Mouse (Mus musculus): Measurements from ENCODE around the gene Adprhl1.
A peak's percentile ranks its signal among the peaks of the same experiment; 100 is the strongest.

Gene Adprhl1

GRCm38 (mm10) chr8:13254019-13254418 is at the start of gene Adprhl1:
Gene Adprhl1 (minus strand): TSS chr8:13254162.
- peak; percentile 71 for DNase-seq

GRCm38 (mm10) chr8:13301036-13301435 is 47.1 kb upstream of the Adprhl1 start:
- no peak for DNase-seq

- no peak for DNase-seq
Measured at GRCm38 (mm10) chr8:13299571-13299970, 45.6 kb upstream of the Adprhl1 start.

- DNase-seq, result no peak
Measured at GRCm38 (mm10) chr8:13293677-13294470, 39.9 kb upstream of the Adprhl1 start.

GRCm38 (mm10) chr8:13292364-13292763 is 38.4 kb upstream of the Adprhl1 start:
- DNase-seq, result peak; percentile 77

GRCm38 (mm10) chr8:13288646-13289045 is 34.7 kb upstream of the Adprhl1 start:
- DNase-seq, result no peak

- DNase-seq, result peak; percentile 97
Measured at GRCm38 (mm10) chr8:13287692-13288623, 34.0 kb upstream of the Adprhl1 start, which contains the start of the genes Dcun1d2 and Tmco3. Gene Dcun1d2 (minus strand): TSS chr8:13288131. Gene Tmco3 (plus strand): TSS chr8:13288190.

- DNase-seq, result peak; percentile 84
Measured at GRCm38 (mm10) chr8:13287304-13287691, 33.3 kb upstream of the Adprhl1 start.

GRCm38 (mm10) chr8:13283200-13283599 is 29.2 kb upstream of the Adprhl1 start:
- DNase-seq, result no peak

GRCm38 (mm10) chr8:13276941-13277447 is 23.0 kb upstream of the Adprhl1 start:
- DNase-seq, result no peak

- DNase-seq, result no peak
Measured at GRCm38 (mm10) chr8:13272834-13273233, 18.9 kb upstream of the Adprhl1 start.

- DNase-seq, result no peak
Measured at GRCm38 (mm10) chr8:13267566-13267965, 13.6 kb upstream of the Adprhl1 start.

- no peak for DNase-seq
Measured at GRCm38 (mm10) chr8:13263376-13263775, 9.4 kb upstream of the Adprhl1 start.

- DNase-seq, result no peak
Measured at GRCm38 (mm10) chr8:13253413-13253812, 549 bp downstream of the Adprhl1 start.

GRCm38 (mm10) chr8:13252837-13253236 is 1.1 kb downstream of the Adprhl1 start:
- no peak for DNase-seq

- no peak for DNase-seq
Measured at GRCm38 (mm10) chr8:13244343-13244880, 9.6 kb downstream of the Adprhl1 start.

- DNase-seq, result no peak
Measured at GRCm38 (mm10) chr8:13242985-13243870, 10.7 kb downstream of the Adprhl1 start.

- DNase-seq, result no peak
Measured at GRCm38 (mm10) chr8:13240691-13241090, 13.3 kb downstream of the Adprhl1 start.

GRCm38 (mm10) chr8:13240055-13240454 is 13.9 kb downstream of the Adprhl1 start:
- no peak for DNase-seq

GRCm38 (mm10) chr8:13234803-13235202 is 19.2 kb downstream of the Adprhl1 start:
- DNase-seq, result no peak

- no peak for DNase-seq
Measured at GRCm38 (mm10) chr8:13230471-13230870, 23.5 kb downstream of the Adprhl1 start.

GRCm38 (mm10) chr8:13229802-13230201 is 24.2 kb downstream of the Adprhl1 start:
- DNase-seq, result no peak

Data from thymus, postnatal 14 days (tissue).